Mouse (Mus musculus) heart, adult 2 months (tissue): ENCODE results near the gene Ip6k3. TPM values are rescaled to one million over a fixed set of nuclear protein-coding genes. Genes with fewer than 3 reads are reported as not detected.

Experiments
- DNase-seq, 2 experiments: peaks; one replicate each; pipeline ENCODE4 v3.0.0; 2021
- H3K27ac ChIP-seq: fragments of 200-600 bp; 2 replicates; pipeline ENCODE4 v1.8.1; 2022
- H3K27me3 ChIP-seq: fragments of 200-500 bp; 2 replicates; pipeline ENCODE4 v1.6.1; 2012; ENCODE audit warnings: mild to moderate bottlenecking, low read length, inconsistent platforms, mixed read lengths; ENCODE audit not compliant: control insufficient read depth, insufficient read depth
- H3K36me3 ChIP-seq: fragments of 200-500 bp; 2 replicates; pipeline ENCODE4 v1.6.1; 2012; ENCODE audit warnings: low read length, inconsistent platforms; ENCODE audit not compliant: control insufficient read depth, insufficient read depth
- H3K4me1 ChIP-seq: fragments of 200-500 bp; 2 replicates; pipeline ENCODE4 v1.6.1; 2011; ENCODE audit warnings: low read length; ENCODE audit not compliant: control insufficient read depth, insufficient read depth
- H3K4me3 ChIP-seq: fragments of 200-600 bp; 2 replicates; pipeline ENCODE4 v1.8.1; 2022
- H3K79me2 ChIP-seq: fragments of 200-500 bp; replicated peaks from 2 replicates; pipeline ENCODE4 v1.6.1; 2012; ENCODE audit warnings: mild to moderate bottlenecking, inconsistent platforms, low read length, moderate library complexity, mixed read lengths; ENCODE audit not compliant: control insufficient read depth, insufficient read depth
- H3K9ac ChIP-seq: fragments of 200-500 bp; 2 replicates; pipeline ENCODE4 v1.6.1; 2012; ENCODE audit warnings: low read depth, mild to moderate bottlenecking, control low read depth, inconsistent platforms, low read length, mixed read lengths
- CTCF ChIP-seq: fragments of 200-600 bp; IDR thresholded peaks from 2 replicates; pipeline ENCODE4 v1.8.1; 2022; ENCODE audit warnings: antibody characterized with exemption, mild to moderate bottlenecking, moderate library complexity
- EP300 ChIP-seq: fragments of 200-500 bp; IDR thresholded peaks from 2 replicates; pipeline ENCODE4 v1.6.1; 2011; ENCODE audit warnings: low read depth, low read length, control low read depth; ENCODE audit not compliant: insufficient read depth
- POLR2A ChIP-seq: fragments of 200-500 bp; IDR thresholded peaks from 2 replicates; pipeline ENCODE4 v1.6.1; 2011; ENCODE audit warnings: mild to moderate bottlenecking, low read depth, low read length, control low read depth; ENCODE audit not compliant: insufficient read depth
- WGBS: fragments of 180-500 bp; shearing (Covaris S2); methylation state at CpG from one replicate; pipeline ENCODE4 v1.1.7; 2018; 5-methylcytosine and 5-hydroxymethylcytosine counted together
- intact Hi-C: fragments of 180-260 bp; cut with DNase I; formaldehyde crosslinking; loops from one replicate; pipeline ENCODE4 v1.15.1; 2025
- polyA plus RNA-seq: library from polyadenylated mRNA; depleted of rRNA; stranded (reverse); fragments of >200 nt; gene quantifications from 2 replicates; pipeline ENCODE4 v1.2.3, GENCODE M21; 2012
- total RNA-seq, 2 experiments: library from RNA; stranded (reverse); gene quantifications; 2 replicates each; pipeline ENCODE4 v1.2.3; 2021

Ip6k3 gene
- total and polyA plus RNA-seq, 3 experiments, result 4.1 to 10.1 (median 5.6) TPM

DNA sequence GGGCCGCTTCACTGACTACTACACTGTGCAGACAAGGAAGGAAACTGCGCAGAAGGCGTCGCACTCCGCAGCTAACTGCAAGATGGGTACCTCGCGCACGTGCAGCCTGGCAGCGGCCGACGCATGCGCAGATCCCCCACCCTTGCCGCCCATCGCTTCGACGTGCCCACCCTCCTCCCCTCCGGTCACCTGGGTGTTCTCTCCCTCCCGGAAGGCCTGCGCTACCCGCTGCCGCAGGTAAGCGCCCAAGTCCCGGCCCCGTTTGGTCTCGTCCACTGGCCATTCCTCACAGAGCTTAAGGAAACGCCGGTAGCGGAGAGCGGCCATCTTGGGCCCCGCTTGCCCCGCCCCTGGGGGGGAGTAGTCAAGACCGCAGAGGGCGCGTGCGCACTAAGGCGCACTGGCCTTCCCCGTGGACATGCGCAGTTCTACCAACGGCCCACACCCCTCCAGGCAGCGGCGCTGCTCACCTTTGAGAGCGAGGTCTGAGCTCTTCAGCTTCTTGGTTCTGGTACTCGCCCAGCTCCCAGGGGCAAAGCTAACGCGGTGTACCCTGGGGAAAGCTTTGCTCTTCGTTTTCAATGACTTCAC is 33.9 kb downstream of the Ip6k3 start, which contains the start of gene Uqcc2:
TSS of gene Uqcc2 (minus strand) at position 366 of the 591 bp plus-strand sequence.
- Histone ChIP-seq H3K27ac (peak within 1 kb of the TSS; percentile 85), H3K27me3 (no peaks in the 10 kb centered on the region), H3K9ac (peak within 1 kb of the TSS; percentile 72), H3K4me3 (peak within 1 kb of the TSS; percentile 67), H3K4me1 (peaks cover 8% of the 10 kb centered on the region), H3K79me2 (no peaks in the 10 kb centered on the region), H3K36me3 (no peaks in the 10 kb centered on the region)
- TF ChIP-seq POLR2A (peak; percentile 90), EP300 (peak; percentile 67), CTCF (peak; percentile 83)
- intact Hi-C loops, result loop anchor here (2.0 to 5.0 kb wide), 2 partner anchors 47 to 69 kb away; partner anchors contain the start of gene Lemd2
- under 1% methylated on average over 46 of the region's 46 CpGs for WGBS
- DNase-seq, result peak; percentile 97 to 98

DNA sequence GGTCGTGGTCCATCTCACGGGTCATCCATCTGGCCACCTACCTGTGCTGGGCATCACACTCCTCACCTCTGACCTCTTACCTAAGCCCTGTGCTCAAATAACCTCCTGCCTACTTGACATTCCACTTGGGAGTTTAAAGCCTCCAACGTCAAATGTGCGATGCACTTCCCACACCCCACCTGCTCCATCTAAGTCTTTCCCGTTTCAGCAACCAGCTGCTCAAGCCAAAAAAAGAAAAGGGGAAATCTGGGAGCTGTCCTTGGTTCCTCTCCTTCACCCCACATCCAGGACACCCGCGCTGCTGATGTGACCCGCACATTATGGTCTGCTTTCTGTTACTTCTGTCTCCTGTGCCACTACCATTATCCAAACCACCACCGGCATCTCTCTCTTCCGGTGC is 35.4 kb downstream of the Ip6k3 start:
- no peak for DNase-seq
- Histone ChIP-seq H3K27ac (no peak overlapping the region), H3K79me2 (no peaks in the 10 kb centered on the region; the same call in 1 of the 2 replicates), H3K27me3 (no peaks in the 10 kb centered on the region), H3K36me3 (no peaks in the 10 kb centered on the region), H3K4me1 (peaks cover 8% of the 10 kb centered on the region), H3K4me3 (no peak overlapping the region), H3K9ac (no peak overlapping the region)
- intact Hi-C loops, result loop anchor here (5.0 kb wide), 1 partner anchor 70 kb away; the partner anchor contains the start of gene Lemd2
- 85% methylated on average over 10 of the region's 10 CpGs for WGBS
- no peak for TF ChIP-seq CTCF
- no peak for TF ChIP-seq POLR2A
- no peak for TF ChIP-seq EP300

DNA sequence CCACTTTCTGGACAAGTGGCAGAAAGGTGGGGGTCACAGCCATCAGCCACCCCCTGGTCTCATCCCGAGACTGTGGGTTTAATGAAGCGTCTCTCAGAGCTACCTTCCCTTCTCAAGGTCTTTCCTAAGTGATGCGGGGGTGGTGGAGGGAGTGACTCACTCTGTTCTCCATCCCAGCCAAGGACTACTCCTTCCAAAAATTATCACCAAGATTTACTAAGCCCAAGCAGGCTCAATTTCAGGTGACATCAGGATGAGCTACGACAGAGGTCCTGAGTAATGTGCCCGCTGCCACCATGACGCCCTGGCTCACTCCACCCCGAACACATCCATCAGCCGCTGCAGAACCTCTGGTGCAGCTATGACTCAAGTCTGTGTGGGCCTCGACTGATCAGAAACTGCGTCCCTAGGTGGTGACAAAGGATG is 36.3 kb downstream of the Ip6k3 start:
- Histone ChIP-seq H3K27ac (no peak overlapping the region), H3K36me3 (no peaks in the 10 kb centered on the region), H3K4me1 (peaks cover 8% of the 10 kb centered on the region), H3K27me3 (no peaks in the 10 kb centered on the region), H3K79me2 (peaks cover 1% of the 10 kb centered on the region; the same call in 1 of the 2 replicates), H3K9ac (no peak overlapping the region), H3K4me3 (no peak overlapping the region)
- WGBS, result 86% methylated on average over 10 of the region's 10 CpGs
- intact Hi-C loops, result loop anchor here (5.0 kb wide), 1 partner anchor 71 kb away; the partner anchor contains the start of gene Lemd2
- no peak for DNase-seq
- TF ChIP-seq EP300 (no peak), POLR2A (no peak), CTCF (no peak)

DNA sequence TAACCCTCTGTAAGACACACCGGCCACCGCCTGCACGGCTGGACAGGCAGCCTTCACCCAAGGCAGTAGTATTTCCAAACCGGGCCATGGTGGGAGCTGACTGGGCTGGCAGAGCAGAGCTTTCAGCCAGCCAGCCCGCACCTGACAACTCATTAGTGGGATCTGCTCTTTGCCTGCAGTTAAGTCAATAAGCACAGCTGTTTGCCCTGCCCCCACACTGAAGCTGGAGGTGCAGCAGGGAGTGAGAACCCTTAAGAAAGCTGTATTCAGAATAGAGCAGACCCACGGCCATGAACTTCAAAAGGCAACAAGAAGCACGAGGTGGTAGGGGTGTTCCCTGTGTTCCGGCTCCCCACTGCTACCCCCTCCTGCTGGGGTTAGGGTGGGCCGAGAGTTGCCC is 37.3 kb downstream of the Ip6k3 start:
- Histone ChIP-seq H3K4me1 (peaks cover 8% of the 10 kb centered on the region), H3K79me2 (peaks cover 1% of the 10 kb centered on the region; the same call in 1 of the 2 replicates), H3K36me3 (no peaks in the 10 kb centered on the region), H3K9ac (no peak overlapping the region), H3K27me3 (no peaks in the 10 kb centered on the region), H3K27ac (no peak overlapping the region), H3K4me3 (no peak overlapping the region)
- WGBS, result 77% methylated on average over 9 of the region's 9 CpGs
- intact Hi-C loops, result loop anchor here (5.0 kb wide), 1 partner anchor 72 kb away; the partner anchor contains the start of gene Lemd2
- no peak for DNase-seq
- TF ChIP-seq EP300, result no peak
- no peak for TF ChIP-seq CTCF
- no peak for TF ChIP-seq POLR2A

DNA sequence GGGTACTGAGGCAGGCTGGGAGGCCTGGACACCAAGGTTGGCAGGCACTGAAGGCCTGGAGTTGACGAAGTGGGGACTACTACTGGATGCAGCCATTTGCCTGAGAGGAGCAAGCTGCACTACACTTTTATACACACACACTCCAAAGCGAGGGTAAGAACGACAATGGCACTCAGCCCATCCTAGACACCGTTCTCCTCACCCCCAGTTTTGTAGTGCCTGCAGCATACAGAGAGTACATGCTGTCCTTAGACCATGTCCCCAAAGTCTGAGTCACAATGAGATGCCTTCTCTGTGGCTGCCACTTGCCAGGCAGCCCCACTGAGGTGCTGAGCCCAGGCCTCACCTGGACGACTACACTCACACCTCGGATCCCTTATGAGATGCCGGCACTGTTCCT is 37.8 kb downstream of the Ip6k3 start:
- no peak overlapping the region for H3K9ac ChIP-seq
- no peak overlapping the region for H3K27ac ChIP-seq
- no peaks in the 10 kb centered on the region for H3K27me3 ChIP-seq
- TF ChIP-seq EP300 (no peak), CTCF (no peak), POLR2A (no peak)
- WGBS, result 80% methylated on average over 7 of the region's 7 CpGs
- intact Hi-C loops, result loop anchor here (5.0 kb wide), 1 partner anchor 72 kb away; the partner anchor contains the start of gene Lemd2
- peaks cover 10% of the 10 kb centered on the region for H3K4me1 ChIP-seq
- peaks cover 1% of the 10 kb centered on the region; the same call in 1 of the 2 replicates for H3K79me2 ChIP-seq
- H3K4me3 ChIP-seq, result no peak overlapping the region
- H3K36me3 ChIP-seq, result no peaks in the 10 kb centered on the region
- no peak for DNase-seq

DNA sequence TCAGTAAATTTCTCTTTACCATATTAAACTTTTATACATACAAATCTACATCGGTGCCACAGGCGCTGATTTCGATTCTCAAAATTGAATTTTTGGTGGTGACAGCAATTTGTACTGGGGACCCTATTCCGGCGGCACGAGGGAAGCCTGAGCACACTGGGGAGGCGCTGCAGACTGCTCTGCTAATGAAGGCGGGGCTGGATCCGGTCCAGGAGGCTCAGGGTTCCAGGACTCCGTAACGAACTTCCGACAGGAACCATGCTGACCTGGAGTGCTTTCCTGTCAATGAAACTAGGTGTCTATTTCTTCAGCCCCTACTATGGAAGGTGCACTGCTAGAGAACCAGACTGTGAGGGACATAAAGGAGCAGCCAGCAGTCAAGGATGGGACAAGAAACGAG is 38.3 kb downstream of the Ip6k3 start:
- H3K4me3 ChIP-seq, result no peak overlapping the region
- 65% methylated on average over 13 of the region's 13 CpGs for WGBS
- intact Hi-C loops, result no loop called here
- no peaks in the 10 kb centered on the region for H3K36me3 ChIP-seq
- peaks cover 1% of the 10 kb centered on the region; the same call in 1 of the 2 replicates for H3K79me2 ChIP-seq
- peaks cover 10% of the 10 kb centered on the region for H3K4me1 ChIP-seq
- H3K27ac ChIP-seq, result no peak overlapping the region
- no peaks in the 10 kb centered on the region for H3K27me3 ChIP-seq
- TF ChIP-seq EP300 (no peak), CTCF (no peak), POLR2A (no peak)
- DNase-seq, result no peak
- H3K9ac ChIP-seq, result no peak overlapping the region
